12 mouse cellular contexts compared by ENCODE assay signal in the genomic region with DNA sequence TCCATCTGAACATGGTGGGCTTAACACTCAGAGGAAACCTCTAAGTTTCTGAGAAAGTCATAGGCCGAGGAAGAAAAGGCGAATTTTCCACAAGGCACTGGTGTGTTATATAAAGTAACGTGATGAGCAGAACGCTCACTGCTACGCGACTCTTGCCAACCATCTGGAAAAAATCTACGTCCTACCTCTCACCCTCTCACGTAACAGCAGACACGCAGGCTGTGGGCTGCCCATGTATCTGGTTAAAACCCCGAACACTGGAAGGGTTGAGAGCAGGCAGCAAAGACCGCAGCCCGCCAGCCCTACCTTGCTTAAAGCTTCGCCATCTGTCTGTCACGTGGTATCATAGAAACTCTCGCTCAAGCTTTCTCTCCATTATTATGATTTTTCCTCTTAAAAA.
DNase-seq lines count a peak whose midpoint lies in the region; ATAC-seq lines count a peak whose summit lies in the region.
"Had no signal": no experiment of that assay in that cellular context is flagged by ENCODE, and none has a peak within 500 bp of the region (broad histone marks: within the 10 kb centered on the region; RNA-seq: fewer than 3 reads in every experiment).

No protein-coding gene starts in this region.

- 46% methylated on average over 15 of the region's 15 CpGs for WGBS in embryonic facial prominence, embryonic 15.5 days

- no peak overlapping the region for H3K4me2 ChIP-seq in embryonic facial prominence, embryonic 15.5 days (replicated peaks)
- H3K4me2 ChIP-seq: lung, embryonic 15.5 days had no signal

- 0 out of 2 replicates have a peak, but pooled peaks have one; percentile 39 for ATAC-seq in embryonic facial prominence, embryonic 15.5 days (ENCODE audit: insufficient number of reproducible peaks, low FRiP score, low TSS enrichment, low read depth)
- ATAC-seq: activated CD4-positive, CD25-positive, alpha-beta regulatory T cell, adult 4 months; CD4-positive, CD25-positive, alpha-beta regulatory T cell, adult 4 months had no signal

- no peaks in the 10 kb centered on the region for H3K9me3 ChIP-seq in embryonic facial prominence, embryonic 15.5 days (replicated peaks)
- H3K9me3 ChIP-seq: lung, embryonic 15.5 days had no signal

- H3K36me3 ChIP-seq in embryonic facial prominence, embryonic 15.5 days: peaks cover 29% of the 10 kb centered on the region

- H3K4me3 ChIP-seq in embryonic facial prominence, embryonic 15.5 days (replicated peaks): no peak overlapping the region
- H3K4me3 ChIP-seq: lung, embryonic 15.5 days had no signal

- peak; percentile 19 for DNase-seq in layer of hippocampus, adult 11-12 months (ENCODE audit: low spot score)
- DNase-seq in layer of hippocampus, adult 9-10 months (ENCODE audit: low spot score): no peak
- DNase-seq in layer of hippocampus, postnatal 36 days: peak; percentile 25 to 37
- DNase-seq in right cerebral cortex, postnatal 25 days: peak; percentile 51
- DNase-seq in adrenal gland, adult 18-20 months (ENCODE audit: low spot score in 2 of 2): no peak
- no peak for DNase-seq in MN1 (ENCODE audit: low spot score)
- DNase-seq: cerebellum, adult 18-20 months; kidney, postnatal 10 days had no signal

- 0 out of 2 replicates have a peak overlapping the region, but pooled peaks have one; percentile 34 for H3K27ac ChIP-seq in embryonic facial prominence, embryonic 15.5 days (replicated peaks)
- H3K27ac ChIP-seq: lung, embryonic 15.5 days had no signal

- H3K4me1 ChIP-seq in embryonic facial prominence, embryonic 15.5 days: no peaks in the 10 kb centered on the region; the same call in 1 of the 2 replicates
- H3K4me1 ChIP-seq: lung, embryonic 15.5 days had no signal

- no peaks in the 10 kb centered on the region for H3K27me3 ChIP-seq in embryonic facial prominence, embryonic 15.5 days
- H3K27me3 ChIP-seq: lung, embryonic 15.5 days had no signal

- H3K9ac ChIP-seq in embryonic facial prominence, embryonic 15.5 days: no peak overlapping the region
- H3K9ac ChIP-seq: lung, embryonic 15.5 days had no signal

Comparison
In these comparisons a context has a peak if more than half of its experiments do, and no peak if none do; other contexts are left out.
1. DNase-seq: peak in layer of hippocampus, adult 11-12 months (single experiment), layer of hippocampus, postnatal 36 days (2 of 2) and right cerebral cortex, postnatal 25 days (single experiment); none in layer of hippocampus, adult 9-10 months (single experiment), adrenal gland, adult 18-20 months (0 of 2) and MN1 (single experiment).